In the genomic region with DNA sequence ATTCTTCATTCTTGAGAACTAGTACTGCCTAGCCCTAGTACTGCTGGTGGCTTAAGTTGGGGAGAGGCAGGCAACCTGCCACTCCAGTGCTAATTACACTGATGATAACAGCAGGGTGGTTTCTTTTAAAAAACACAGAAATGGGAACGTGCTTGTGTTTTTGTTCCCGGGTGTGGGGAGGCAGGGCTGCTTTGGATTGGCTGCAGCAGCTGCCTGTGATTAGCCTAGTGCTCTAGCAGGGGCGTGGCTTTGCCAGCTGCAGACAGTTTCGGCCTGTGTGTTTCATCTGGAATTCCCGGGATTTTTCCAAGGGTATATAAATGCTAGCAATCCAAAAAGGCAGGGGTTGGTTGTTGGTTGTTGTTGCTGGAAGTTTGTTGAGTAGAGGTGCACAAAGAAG, we compare ENCODE assay signal across 32 mouse cellular contexts. TPM values are rescaled to one million over a fixed set of nuclear protein-coding genes. Genes with fewer than 3 reads are reported as not detected.
DNase-seq lines count a peak whose midpoint lies in the region; ATAC-seq and TF ChIP-seq lines count a peak whose summit lies in the region.
"Had no signal": no experiment of that assay in that cellular context is flagged by ENCODE, and none has a peak within 500 bp of the region (broad histone marks: within the 10 kb centered on the region; RNA-seq: fewer than 3 reads in every experiment).

No protein-coding gene starts in this region.

- peak; percentile 12 for DNase-seq in embryo, embryonic 11 days
- DNase-seq in embryo, embryonic 9.5 days (ENCODE audit: extremely low spot score), result no peak
- DNase-seq in limb, embryonic 10.5 days (ENCODE audit: low spot score), result no peak
- DNase-seq in brain, embryonic 14.5 days (ENCODE audit: low read depth), result peak; percentile 5
- DNase-seq in adrenal gland, postnatal 14 days, result no peak
- DNase-seq in cerebellum, postnatal 14 days, result no peak
- DNase-seq: adrenal gland, postnatal 25 days; cerebellum, adult 11-12 months; cerebellum, postnatal 36 days; kidney, adult 2 months; kidney, postnatal 10 days; right cerebral cortex, postnatal 25 days; thymus, adult 2 months had no signal

- H3K4me1 ChIP-seq in limb, embryonic 13.5 days, result no peaks in the 10 kb centered on the region
- no peaks in the 10 kb centered on the region for H3K4me1 ChIP-seq in limb, embryonic 10.5 days
- no peaks in the 10 kb centered on the region for H3K4me1 ChIP-seq in limb, embryonic 15.5 days
- H3K4me1 ChIP-seq: embryonic facial prominence, embryonic 12.5 days; hindbrain, embryonic 12.5 days; liver, embryonic 12.5 days; lung, embryonic 15.5 days; neural tube, embryonic 15.5 days had no signal

- H3K4me2 ChIP-seq in limb, embryonic 13.5 days (replicated peaks), result peak overlapping the region; percentile 36
- 0 out of 2 replicates have a peak overlapping the region, but pooled peaks have one; percentile 5 for H3K4me2 ChIP-seq in limb, embryonic 15.5 days
- H3K4me2 ChIP-seq: embryonic facial prominence, embryonic 12.5 days; hindbrain, embryonic 12.5 days; liver, embryonic 12.5 days; lung, embryonic 15.5 days; neural tube, embryonic 15.5 days had no signal

- no peak overlapping the region for H3K9ac ChIP-seq in limb, embryonic 13.5 days
- no peak overlapping the region for H3K9ac ChIP-seq in limb, embryonic 15.5 days
- H3K9ac ChIP-seq: embryonic facial prominence, embryonic 12.5 days; hindbrain, embryonic 12.5 days; liver, embryonic 12.5 days; lung, embryonic 15.5 days; neural tube, embryonic 15.5 days had no signal

- no peak overlapping the region for H3K4me3 ChIP-seq in limb, embryonic 13.5 days
- no peak overlapping the region for H3K4me3 ChIP-seq in limb, embryonic 10.5 days
- no peak overlapping the region for H3K4me3 ChIP-seq in limb, embryonic 15.5 days
- H3K4me3 ChIP-seq: embryonic facial prominence, embryonic 12.5 days; hindbrain, embryonic 12.5 days; liver, embryonic 12.5 days; lung, embryonic 15.5 days; megakaryocyte, embryonic 14.5 days; neural tube, embryonic 15.5 days had no signal

- no peak for TF ChIP-seq CTCF in brain, embryonic 14.5 days (IDR thresholded peaks at IDR 0.05; ENCODE audit: borderline replicate concordance, extremely low read depth, insufficient read depth, insufficient read length)

- TF ChIP-seq POLR2A in brain, embryonic 14.5 days (IDR thresholded peaks at IDR 0.05; ENCODE audit: borderline replicate concordance, extremely low read depth, insufficient read depth, insufficient read length, poor library complexity, severe bottlenecking), result no peak

- WGBS in limb, embryonic 13.5 days, result 20% methylated on average over 5 of the region's 5 CpGs
- WGBS in limb, embryonic 10.5 days, result 39% methylated on average over 5 of the region's 5 CpGs
- WGBS in limb, embryonic 15.5 days, result 20% methylated on average over 5 of the region's 5 CpGs

- H3K27ac ChIP-seq in limb, embryonic 13.5 days, result no peak overlapping the region
- no peak overlapping the region for H3K27ac ChIP-seq in limb, embryonic 10.5 days
- no peak overlapping the region for H3K27ac ChIP-seq in limb, embryonic 15.5 days
- H3K27ac ChIP-seq: embryonic facial prominence, embryonic 12.5 days; hindbrain, embryonic 12.5 days; liver, embryonic 12.5 days; lung, embryonic 15.5 days; neural tube, embryonic 15.5 days had no signal

- no peaks in the 10 kb centered on the region for H3K27me3 ChIP-seq in limb, embryonic 13.5 days
- H3K27me3 ChIP-seq in limb, embryonic 10.5 days (ENCODE audit: low read depth, poor library complexity, severe bottlenecking), result no peaks in the 10 kb centered on the region
- H3K27me3 ChIP-seq in limb, embryonic 15.5 days, result no peaks in the 10 kb centered on the region
- H3K27me3 ChIP-seq: embryonic facial prominence, embryonic 12.5 days; hindbrain, embryonic 12.5 days; liver, embryonic 12.5 days; lung, embryonic 15.5 days; neural tube, embryonic 15.5 days had no signal

- no peaks in the 10 kb centered on the region for H3K36me3 ChIP-seq in limb, embryonic 13.5 days
- no peaks in the 10 kb centered on the region for H3K36me3 ChIP-seq in limb, embryonic 10.5 days
- no peaks in the 10 kb centered on the region for H3K36me3 ChIP-seq in limb, embryonic 15.5 days
- H3K36me3 ChIP-seq: embryonic facial prominence, embryonic 12.5 days; G1E; hindbrain, embryonic 12.5 days; liver, embryonic 12.5 days; lung, embryonic 15.5 days; neural tube, embryonic 15.5 days had no signal

- ATAC-seq in limb, embryonic 13.5 days (ENCODE audit: low FRiP score, low read depth), result 0 out of 2 replicates have a peak, but pooled peaks have one; percentile 61
- ATAC-seq in limb, embryonic 15.5 days (ENCODE audit: insufficient number of reproducible peaks, low FRiP score, low TSS enrichment, low read depth), result no peak
- ATAC-seq: forebrain, embryonic 16.5 days; inflammation-experienced regulatory T-cells, adult 6 months; liver, embryonic 12.5 days; midbrain, embryonic 16.5 days had no signal

- no peaks in the 10 kb centered on the region for H3K9me3 ChIP-seq in limb, embryonic 13.5 days
- H3K9me3 ChIP-seq in limb, embryonic 10.5 days (replicated peaks), result no peaks in the 10 kb centered on the region
- H3K9me3 ChIP-seq in limb, embryonic 15.5 days, result no peaks in the 10 kb centered on the region
- H3K9me3 ChIP-seq: embryonic facial prominence, embryonic 12.5 days; G1E; hindbrain, embryonic 12.5 days; liver, embryonic 12.5 days; lung, embryonic 15.5 days; neural tube, embryonic 15.5 days had no signal

RNA-seq across cellular contexts. Expression of a gene that starts 18.4 kb away (rescaled TPM):
- polyA plus RNA-seq in limb, embryonic 13.5 days (2015; fragmentation: Nextera tagmentation; extraction: Ambion mirVana), result not detected in 2 replicates
- polyA plus RNA-seq in limb, embryonic 10.5 days (2016; fragmentation: Nextera tagmentation; extraction: Ambion mirVana), result not detected in 2 replicates
- not detected in 2 replicates for polyA plus RNA-seq in brain, embryonic 14.5 days (2012; rRNA removed)
- polyA plus RNA-seq in limb, embryonic 15.5 days (2015; fragmentation: Nextera tagmentation; extraction: Ambion mirVana), result not detected in 2 replicates
- total RNA-seq in adrenal gland, postnatal 14 days (2021), result not detected in 2 replicates
- total RNA-seq: adrenal gland, postnatal 25 days; gastrocnemius, adult 18-20 months; layer of hippocampus, adult 8-10 months; left cerebral cortex, postnatal 25 days had no signal
- polyA plus RNA-seq: embryonic facial prominence, embryonic 12.5 days; forebrain, embryonic 16.5 days; G1E; heart, embryonic 16.5 days; hindbrain, embryonic 12.5 days; inflammation-experienced regulatory T-cells, adult 6 months; liver, embryonic 12.5 days; lung, embryonic 15.5 days; midbrain, embryonic 16.5 days; neural tube, embryonic 15.5 days; stomach, embryonic 14.5 days had no signal

RNA-seq across cellular contexts. Expression of a gene that starts 18.9 kb away (rescaled TPM):
- polyA plus RNA-seq in limb, embryonic 13.5 days (2015; fragmentation: Nextera tagmentation; extraction: Ambion mirVana), result 0.19 and 0.24 TPM in 2 replicates
- not detected in 2 replicates for polyA plus RNA-seq in limb, embryonic 10.5 days (2016; fragmentation: Nextera tagmentation; extraction: Ambion mirVana)
- polyA plus RNA-seq in brain, embryonic 14.5 days (2012; rRNA removed), result 0.08 and 0.09 TPM in 2 replicates
- polyA plus RNA-seq in limb, embryonic 15.5 days (2015; fragmentation: Nextera tagmentation; extraction: Ambion mirVana), result 0.96 TPM in 2 replicates
- not detected in 2 replicates for total RNA-seq in adrenal gland, postnatal 14 days (2021)
- total RNA-seq: adrenal gland, postnatal 25 days; gastrocnemius, adult 18-20 months; layer of hippocampus, adult 8-10 months; left cerebral cortex, postnatal 25 days had no signal
- polyA plus RNA-seq: G1E; gonadal fat pad, adult 2 months; heart, embryonic 16.5 days; hindbrain, embryonic 12.5 days; kidney, adult 2 months; liver, embryonic 12.5 days; spleen, adult 2 months; thymus, adult 2 months had no signal

RNA-seq across cellular contexts. Expression of a gene that starts 44.1 kb away (rescaled TPM):
- polyA plus RNA-seq in limb, embryonic 13.5 days (2015; fragmentation: Nextera tagmentation; extraction: Ambion mirVana), result 0.11 TPM in 1 of 2 replicates, not detected in the other
- polyA plus RNA-seq in limb, embryonic 10.5 days (2016; fragmentation: Nextera tagmentation; extraction: Ambion mirVana), result not detected in 2 replicates
- not detected in 2 replicates for polyA plus RNA-seq in brain, embryonic 14.5 days (2012; rRNA removed)
- polyA plus RNA-seq in limb, embryonic 15.5 days (2015; fragmentation: Nextera tagmentation; extraction: Ambion mirVana), result 0.14 TPM in 1 of 2 replicates, not detected in the other
- total RNA-seq in adrenal gland, postnatal 14 days (2021), result not detected in 2 replicates
- total RNA-seq: adrenal gland, postnatal 25 days; gastrocnemius, adult 18-20 months; layer of hippocampus, adult 8-10 months; left cerebral cortex, postnatal 25 days had no signal
- polyA plus RNA-seq: embryonic facial prominence, embryonic 12.5 days; G1E; heart, embryonic 16.5 days; hindbrain, embryonic 12.5 days; inflammation-experienced regulatory T-cells, adult 6 months; kidney, adult 2 months; liver, embryonic 12.5 days; lung, embryonic 15.5 days; neural tube, embryonic 15.5 days; spleen, adult 2 months; stomach, embryonic 14.5 days; thymus, adult 2 months had no signal

RNA-seq across cellular contexts. Expression of a gene that starts 57.0 kb away (rescaled TPM):
- 12.5 and 19.3 TPM in 2 replicates for polyA plus RNA-seq in limb, embryonic 13.5 days (2015; fragmentation: Nextera tagmentation; extraction: Ambion mirVana)
- 6.7 and 7.8 TPM in 2 replicates for polyA plus RNA-seq in limb, embryonic 10.5 days (2016; fragmentation: Nextera tagmentation; extraction: Ambion mirVana)
- 12.3 and 12.6 TPM in 2 replicates for polyA plus RNA-seq in brain, embryonic 14.5 days (2012; rRNA removed)
- 17.4 TPM in 2 replicates for polyA plus RNA-seq in limb, embryonic 15.5 days (2015; fragmentation: Nextera tagmentation; extraction: Ambion mirVana)
- total RNA-seq in adrenal gland, postnatal 14 days (2021), result 3.6 and 15.3 TPM in 2 replicates

Comparison
In these comparisons a context has a peak if more than half of its experiments do, and no peak if none do; other contexts are left out.
1. DNase-seq: peak in embryo, embryonic 11 days (single experiment) and brain, embryonic 14.5 days (single experiment); none in embryo, embryonic 9.5 days (single experiment), limb, embryonic 10.5 days (single experiment), adrenal gland, postnatal 14 days (single experiment) and cerebellum, postnatal 14 days (0 of 2).